Mouse (Mus musculus): ENCODE measurements around the gene Asic4. TPM values are rescaled to one million over a fixed set of nuclear protein-coding genes. Genes with fewer than 3 reads are reported as not detected.

Asic4 gene
- total and polyA plus RNA-seq, 3 experiments, result not detected

GRCm38 (mm10) chr1:75486561-75486960, 36.3 kb downstream of the Asic4 start:
- Histone ChIP-seq H3K4me3 (no peak overlapping the region), H3K4me1 (ENCODE audit: control insufficient read depth, insufficient read depth, low read length) (no peaks in the 10 kb centered on the region), H3K27me3 (ENCODE audit: control insufficient read depth, insufficient read depth, low read length) (peaks cover 5% of the 10 kb centered on the region), H3K36me3 (ENCODE audit: control insufficient read depth, insufficient read depth, low read length) (no peaks in the 10 kb centered on the region), H3K27ac (no peak overlapping the region), H3K79me2 (replicated peaks; ENCODE audit: control insufficient read depth, insufficient read depth, low read length) (no peaks in the 10 kb centered on the region), H3K9ac (ENCODE audit: low read depth, low read length) (no peak overlapping the region)
- intact Hi-C loops (cut with DNase I), result no loop called here
- 65% methylated on average over 24 of the region's 24 CpGs for WGBS
- no peak for DNase-seq
- no peak for TF ChIP-seq CTCF (IDR thresholded peaks at IDR 0.05)

- no peak overlapping the region for H3K27ac ChIP-seq
- TF ChIP-seq CTCF (IDR thresholded peaks at IDR 0.05) (no peak), EP300 (IDR thresholded peaks at IDR 0.05; ENCODE audit: insufficient read depth, low read depth, low read length) (no peak), POLR2A (IDR thresholded peaks at IDR 0.05; ENCODE audit: insufficient read depth, low read depth, low read length) (no peak)
- H3K9ac ChIP-seq (ENCODE audit: low read depth, low read length), result no peak overlapping the region
- peaks cover 5% of the 10 kb centered on the region for H3K27me3 ChIP-seq (ENCODE audit: control insufficient read depth, insufficient read depth, low read length)
- no peak overlapping the region for H3K4me3 ChIP-seq
- H3K79me2 ChIP-seq (replicated peaks; ENCODE audit: control insufficient read depth, insufficient read depth, low read length), result no peaks in the 10 kb centered on the region
- no peaks in the 10 kb centered on the region for H3K36me3 ChIP-seq (ENCODE audit: control insufficient read depth, insufficient read depth, low read length)
- no peaks in the 10 kb centered on the region for H3K4me1 ChIP-seq (ENCODE audit: control insufficient read depth, insufficient read depth, low read length)
- DNase-seq, result no peak
- WGBS, result 53% methylated on average over 13 of the region's 13 CpGs
- intact Hi-C loops (cut with DNase I), result no loop called here
These were observed 36.8 kb downstream of the Asic4 start for GRCm38 (mm10) chr1:75487040-75487404.

GRCm38 (mm10) chr1:75487405-75488161, 37.3 kb downstream of the Asic4 start:
- Histone ChIP-seq H3K27me3 (ENCODE audit: control insufficient read depth, insufficient read depth, low read length) (peaks cover 4% of the 10 kb centered on the region), H3K4me1 (ENCODE audit: control insufficient read depth, insufficient read depth, low read length) (no peaks in the 10 kb centered on the region), H3K36me3 (ENCODE audit: control insufficient read depth, insufficient read depth, low read length) (no peaks in the 10 kb centered on the region), H3K79me2 (replicated peaks; ENCODE audit: control insufficient read depth, insufficient read depth, low read length) (no peaks in the 10 kb centered on the region), H3K4me3 (no peak overlapping the region; the same call in 1 of the 2 replicates), H3K9ac (ENCODE audit: low read depth, low read length) (no peak overlapping the region), H3K27ac (no peak overlapping the region)
- intact Hi-C loops (cut with DNase I), result no loop called here
- peak; percentile 53 to 56 for DNase-seq
- no peak for TF ChIP-seq CTCF (IDR thresholded peaks at IDR 0.05)
- TF ChIP-seq EP300 (IDR thresholded peaks at IDR 0.05; ENCODE audit: insufficient read depth, low read depth, low read length), result no peak
- no peak for TF ChIP-seq POLR2A (IDR thresholded peaks at IDR 0.05; ENCODE audit: insufficient read depth, low read depth, low read length)
- WGBS, result 31% methylated on average over 62 of the region's 62 CpGs

- no peaks in the 10 kb centered on the region for H3K36me3 ChIP-seq (ENCODE audit: control insufficient read depth, insufficient read depth, low read length)
- WGBS, result 87% methylated on average over 34 of the region's 34 CpGs
- TF ChIP-seq POLR2A (IDR thresholded peaks at IDR 0.05; ENCODE audit: insufficient read depth, low read depth, low read length) (no peak), CTCF (IDR thresholded peaks at IDR 0.05) (no peak), EP300 (IDR thresholded peaks at IDR 0.05; ENCODE audit: insufficient read depth, low read depth, low read length) (no peak)
- no peak overlapping the region for H3K4me3 ChIP-seq
- H3K79me2 ChIP-seq (replicated peaks; ENCODE audit: control insufficient read depth, insufficient read depth, low read length), result no peaks in the 10 kb centered on the region
- H3K27me3 ChIP-seq (ENCODE audit: control insufficient read depth, insufficient read depth, low read length), result no peaks in the 10 kb centered on the region; the same call in 1 of the 2 replicates
- DNase-seq, result no peak
- intact Hi-C loops (cut with DNase I), result no loop called here
- no peak overlapping the region for H3K9ac ChIP-seq (ENCODE audit: low read depth, low read length)
- no peak overlapping the region for H3K27ac ChIP-seq
- no peaks in the 10 kb centered on the region for H3K4me1 ChIP-seq (ENCODE audit: control insufficient read depth, insufficient read depth, low read length)
These were observed 40.7 kb downstream of the Asic4 start for GRCm38 (mm10) chr1:75490785-75491551.

GRCm38 (mm10) chr1:75492579-75493170, 42.4 kb downstream of the Asic4 start:
- Histone ChIP-seq H3K79me2 (replicated peaks; ENCODE audit: control insufficient read depth, insufficient read depth, low read length) (no peaks in the 10 kb centered on the region), H3K27ac (no peak overlapping the region), H3K4me3 (no peak overlapping the region), H3K4me1 (ENCODE audit: control insufficient read depth, insufficient read depth, low read length) (no peaks in the 10 kb centered on the region), H3K27me3 (ENCODE audit: control insufficient read depth, insufficient read depth, low read length) (no peaks in the 10 kb centered on the region; the same call in 1 of the 2 replicates), H3K9ac (ENCODE audit: low read depth, low read length) (no peak overlapping the region), H3K36me3 (ENCODE audit: control insufficient read depth, insufficient read depth, low read length) (no peaks in the 10 kb centered on the region)
- WGBS, result 80% methylated on average over 24 of the region's 24 CpGs
- DNase-seq, result no peak
- TF ChIP-seq POLR2A (IDR thresholded peaks at IDR 0.05; ENCODE audit: insufficient read depth, low read depth, low read length), result no peak
- TF ChIP-seq EP300 (IDR thresholded peaks at IDR 0.05; ENCODE audit: insufficient read depth, low read depth, low read length), result no peak
- no peak for TF ChIP-seq CTCF (IDR thresholded peaks at IDR 0.05)
- intact Hi-C loops (cut with DNase I), result no loop called here

All from heart, adult 2 months (tissue).